Mouse (Mus musculus) thymus, postnatal 36 days (tissue): Measurements from ENCODE around the gene Zcchc3.

Source experiments
- DNase-seq, 2 experiments: peaks; one replicate each; pipeline ENCODE4 v3.0.0; 2022; ENCODE audit warnings: mixed read lengths in 2 of 2

The Zcchc3 gene

GRCm38 (mm10) chr2:152406126-152406525 is 8.7 kb downstream of the Zcchc3 start:
- peak; percentile 79 to 88 for DNase-seq

GRCm38 (mm10) chr2:152399122-152399542 is 15.7 kb downstream of the Zcchc3 start:
- DNase-seq = no peak

- DNase-seq = peak; percentile 74 to 81
Observed at GRCm38 (mm10) chr2:152398691-152399090, 16.1 kb downstream of the Zcchc3 start.

- DNase-seq = peak; percentile 89 to 93
Observed at GRCm38 (mm10) chr2:152397680-152398435, 17.0 kb downstream of the Zcchc3 start, which contains the start of gene Sox12. Gene Sox12, minus strand, starts transcription at chr2:152398063.

GRCm38 (mm10) chr2:152397004-152397589 is 17.7 kb downstream of the Zcchc3 start:
- DNase-seq = peak; percentile 67 to 76

GRCm38 (mm10) chr2:152396110-152397003 is 18.5 kb downstream of the Zcchc3 start:
- DNase-seq = peak; percentile 64 to 73

- no peak for DNase-seq
Observed at GRCm38 (mm10) chr2:152395271-152395920, 19.4 kb downstream of the Zcchc3 start.

- no peak for DNase-seq
Observed at GRCm38 (mm10) chr2:152393225-152394017, 21.4 kb downstream of the Zcchc3 start.

GRCm38 (mm10) chr2:152392786-152393185 is 22.0 kb downstream of the Zcchc3 start:
- no peak for DNase-seq

- no peak for DNase-seq
Observed at GRCm38 (mm10) chr2:152384191-152384590, 30.6 kb downstream of the Zcchc3 start.

GRCm38 (mm10) chr2:152376345-152376741 is 38.5 kb downstream of the Zcchc3 start, which contains the start of gene Nrsn2:
Gene Nrsn2, minus strand, starts transcription at chr2:152376638.
- no peak for DNase-seq

GRCm38 (mm10) chr2:152375652-152376344 is 39.0 kb downstream of the Zcchc3 start:
- DNase-seq = no peak

GRCm38 (mm10) chr2:152373547-152373946 is 41.3 kb downstream of the Zcchc3 start:
- no peak for DNase-seq

- no peak for DNase-seq
Observed at GRCm38 (mm10) chr2:152372661-152373060, 42.2 kb downstream of the Zcchc3 start.

GRCm38 (mm10) chr2:152372104-152372503 is 42.7 kb downstream of the Zcchc3 start:
- DNase-seq = peak; percentile 38 to 57

GRCm38 (mm10) chr2:152368532-152369140 is 46.2 kb downstream of the Zcchc3 start:
- DNase-seq = peak; percentile 63 to 67

- DNase-seq = no peak
Observed at GRCm38 (mm10) chr2:152367917-152368316, 46.9 kb downstream of the Zcchc3 start.

GRCm38 (mm10) chr2:152363245-152364147 is 51.3 kb downstream of the Zcchc3 start:
- DNase-seq = peak; percentile 58 to 66
